Mouse (Mus musculus) liver, embryonic 14.5 days (tissue): ENCODE measurements around the gene Bcl2.

Experiments
- CTCF ChIP-seq: IDR thresholded peaks from 2 replicates; pipeline ENCODE4 v1.5.1; 2016; ENCODE audit warnings: antibody characterized with exemption, low read depth, control low read depth
- EP300 ChIP-seq: IDR thresholded peaks from 2 replicates; pipeline ENCODE4 v1.6.1; 2016; ENCODE audit warnings: antibody characterized with exemption, low read depth

DNA sequence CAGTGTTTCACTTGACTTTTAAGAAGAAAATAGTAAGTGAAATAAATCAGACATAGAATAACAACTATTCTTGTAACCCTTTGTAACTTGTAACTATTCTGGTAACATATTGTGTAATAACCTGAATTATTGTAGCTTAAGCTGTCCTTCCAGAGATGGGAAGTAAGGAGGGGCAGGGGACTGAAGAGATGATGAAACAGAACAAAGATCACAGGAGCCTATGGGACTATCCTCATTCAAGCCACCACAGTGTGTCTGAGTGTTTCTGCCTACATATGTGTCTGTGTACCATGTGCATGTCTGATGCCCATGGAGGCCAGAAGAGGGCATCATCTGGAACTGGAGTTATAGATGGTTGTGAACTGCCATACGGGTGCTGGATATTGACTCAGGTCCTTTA is 49.1 kb downstream of the Bcl2 start:
- TF ChIP-seq CTCF (no peak), EP300 (no peak)
